Mouse (Mus musculus): ENCODE measurements around the gene Cacna1a. TPM values are rescaled to one million over a fixed set of nuclear protein-coding genes. Genes with fewer than 3 reads are reported as not detected.

The Cacna1a gene
- polyA plus RNA-seq, 1 experiment = 140 TPM

DNA sequence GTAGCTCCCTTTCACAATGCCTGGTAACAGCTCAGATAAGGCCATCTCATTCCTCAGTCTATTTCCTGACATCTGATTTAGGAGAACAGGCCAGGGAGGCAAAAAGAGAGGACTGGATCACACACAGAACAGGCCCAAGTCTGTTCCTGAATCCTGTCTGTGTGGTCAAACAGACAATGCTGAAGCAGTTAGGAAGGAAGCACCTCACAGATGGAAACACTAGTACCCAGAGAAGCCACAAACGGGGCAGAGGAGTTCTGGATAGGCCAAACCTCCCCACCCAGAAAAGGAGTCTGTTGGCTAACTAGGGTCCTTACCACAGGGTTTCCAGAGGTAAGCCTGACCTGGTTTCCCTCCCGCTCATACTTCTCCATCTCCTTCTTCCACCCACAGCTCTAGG lies 294.0 kb downstream of the Cacna1a start:
- H3K4me3 ChIP-seq (ENCODE audit: insufficient read depth, low read length) = no peak overlapping the region
- no peak for TF ChIP-seq POLR2A (IDR thresholded peaks at IDR 0.05; ENCODE audit: extremely low read depth, insufficient read depth, low read length)
- no peak for TF ChIP-seq CTCF (IDR thresholded peaks at IDR 0.05; ENCODE audit: extremely low read depth, insufficient read depth, low read length)
- peaks cover 20% of the 10 kb centered on the region for H3K4me1 ChIP-seq (ENCODE audit: control insufficient read depth, insufficient read depth, low read length)
- H3K27ac ChIP-seq (ENCODE audit: insufficient read depth, low read length) = no peak overlapping the region

DNA sequence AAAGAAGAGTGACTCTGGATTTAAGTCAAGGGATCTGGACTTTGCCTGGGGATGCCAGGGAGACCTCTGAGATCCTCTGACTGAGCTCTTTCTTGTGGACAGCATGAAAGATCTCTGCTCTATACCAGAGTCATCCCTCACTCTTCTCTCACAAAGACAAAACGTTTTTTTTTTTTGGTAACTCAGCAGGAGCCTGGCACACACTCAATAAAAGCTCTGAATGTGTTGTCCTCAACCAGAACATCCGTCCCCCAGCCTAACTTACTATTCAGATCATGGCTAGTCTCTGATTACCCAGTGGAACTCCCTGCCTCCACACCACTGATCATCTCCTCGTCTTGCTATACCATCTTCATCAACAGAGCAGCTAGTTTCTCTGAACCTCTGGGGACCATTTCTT lies 296.3 kb downstream of the Cacna1a start:
- TF ChIP-seq POLR2A (IDR thresholded peaks at IDR 0.05; ENCODE audit: extremely low read depth, insufficient read depth, low read length) (no peak), CTCF (IDR thresholded peaks at IDR 0.05; ENCODE audit: extremely low read depth, insufficient read depth, low read length) (no peak)
- Histone ChIP-seq H3K4me3 (ENCODE audit: insufficient read depth, low read length) (no peak overlapping the region), H3K27ac (ENCODE audit: insufficient read depth, low read length) (no peak overlapping the region), H3K4me1 (ENCODE audit: control insufficient read depth, insufficient read depth, low read length) (peaks cover 20% of the 10 kb centered on the region)

DNA sequence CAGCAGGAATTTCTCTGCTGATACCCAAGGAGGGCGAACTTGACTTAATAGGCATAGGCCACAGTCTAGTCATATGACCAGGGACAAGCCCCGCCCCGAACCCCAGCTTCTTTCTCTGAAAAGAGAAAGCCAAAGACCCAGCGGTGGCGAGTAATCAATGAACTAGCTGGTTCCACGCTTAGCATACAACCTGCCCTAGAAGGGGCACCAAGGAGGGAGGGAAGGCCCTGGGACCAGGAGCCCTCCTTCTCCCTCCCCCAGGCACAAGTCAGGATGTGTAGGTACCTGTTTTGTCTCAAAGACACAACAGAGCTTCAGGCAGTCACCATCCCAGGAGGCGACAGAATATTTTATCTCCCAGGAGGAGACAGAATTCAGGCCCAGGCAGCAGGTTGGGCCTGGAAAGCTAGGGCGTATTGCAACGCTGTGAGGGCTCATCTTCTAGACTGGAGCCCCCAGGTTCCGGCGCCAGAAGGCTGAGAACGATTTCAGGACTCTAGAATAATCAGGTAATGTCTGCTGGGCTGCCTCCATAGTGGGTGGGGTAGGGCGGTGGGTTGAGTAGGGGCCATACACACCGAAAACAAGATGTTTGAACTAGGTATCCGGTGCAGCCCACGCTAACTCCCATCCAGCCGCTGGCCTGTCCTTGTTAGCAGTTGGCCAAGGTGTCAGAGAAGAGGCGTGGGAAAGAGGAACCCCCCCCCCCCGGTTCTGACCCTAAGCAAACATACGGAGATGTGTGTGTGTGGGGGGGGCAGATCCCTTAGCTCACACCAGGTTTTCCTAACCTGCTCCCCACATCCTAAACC lies 298.2 kb downstream of the Cacna1a start, which contains the start of gene Trmt1:
Gene Trmt1 (plus strand): TSS at position 117 of the 812 bp plus-strand sequence.
- Histone ChIP-seq H3K4me1 (ENCODE audit: control insufficient read depth, insufficient read depth, low read length) (peaks cover 19% of the 10 kb centered on the region), H3K4me3 (ENCODE audit: insufficient read depth, low read length) (peak within 1 kb of the TSS; percentile 74), H3K27ac (ENCODE audit: insufficient read depth, low read length) (peak within 1 kb of the TSS; percentile 39; the same call in 1 of the 2 replicates)
- TF ChIP-seq POLR2A (IDR thresholded peaks at IDR 0.05; ENCODE audit: extremely low read depth, insufficient read depth, low read length) (no peak), CTCF (IDR thresholded peaks at IDR 0.05; ENCODE audit: extremely low read depth, insufficient read depth, low read length) (no peak)

DNA sequence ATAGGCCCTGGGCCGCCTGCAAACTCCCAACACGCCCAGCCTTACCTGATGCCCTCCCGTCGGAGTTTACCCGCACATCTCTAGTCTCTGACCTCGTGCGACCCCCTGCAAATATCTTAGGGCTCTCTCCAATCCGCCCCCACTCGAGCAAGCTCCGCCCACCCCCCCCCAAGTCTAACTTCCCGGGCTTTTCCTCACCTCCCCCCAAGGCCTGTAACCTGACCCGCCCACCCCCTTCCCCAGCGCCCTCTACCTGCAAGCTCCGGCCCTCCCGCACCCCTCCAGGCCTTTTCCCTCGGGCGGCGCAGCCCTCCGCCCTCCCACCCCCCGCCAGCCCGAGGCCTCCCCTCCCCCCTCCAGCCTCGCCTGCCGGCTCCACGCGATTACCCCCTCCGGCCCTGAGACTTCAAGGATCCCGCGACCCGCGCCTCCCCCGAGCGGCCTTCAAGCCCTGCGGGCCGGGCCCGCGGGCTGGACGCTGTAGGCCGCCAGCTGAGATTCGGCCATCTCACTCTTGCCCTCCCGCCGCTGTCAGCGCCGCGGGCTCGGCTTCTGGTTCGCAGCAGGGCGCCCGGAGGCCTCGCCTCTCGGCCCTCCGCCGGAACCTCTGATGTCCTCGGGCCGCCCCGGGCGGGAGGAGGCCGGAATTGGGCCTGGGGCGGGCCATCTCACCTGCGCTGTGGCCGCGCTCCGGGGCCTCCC lies 298.9 kb downstream of the Cacna1a start:
- Histone ChIP-seq H3K4me3 (ENCODE audit: insufficient read depth, low read length) (peak overlapping the region; percentile 74), H3K27ac (ENCODE audit: insufficient read depth, low read length) (peak overlapping the region; percentile 80; the same call in 1 of the 2 replicates), H3K4me1 (ENCODE audit: control insufficient read depth, insufficient read depth, low read length) (peaks cover 18% of the 10 kb centered on the region)
- TF ChIP-seq POLR2A (IDR thresholded peaks at IDR 0.05; ENCODE audit: extremely low read depth, insufficient read depth, low read length) = no peak

DNA sequence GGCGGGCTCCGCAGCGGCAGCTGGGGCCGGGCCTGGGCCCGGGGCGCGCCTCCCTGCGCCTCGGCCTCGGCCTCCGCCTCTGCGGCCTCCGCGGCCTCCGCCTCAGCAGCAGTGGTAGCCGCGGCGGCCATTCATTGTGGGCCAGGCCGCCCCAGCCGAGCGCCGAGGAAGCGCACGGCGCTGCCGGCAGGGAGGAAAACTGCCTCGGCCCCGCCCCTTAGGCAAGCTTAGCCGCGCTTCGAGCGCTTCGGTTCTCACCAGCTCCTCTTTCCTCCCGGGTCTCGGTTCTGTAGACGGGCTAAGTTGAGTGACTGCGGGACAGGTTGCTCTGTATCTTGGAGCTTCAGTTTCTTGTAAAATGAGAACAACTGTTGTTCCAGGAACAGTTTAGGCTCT lies 299.5 kb downstream of the Cacna1a start, which contains the start of gene Nacc1:
Gene Nacc1 (minus strand): TSS at position 158 of the 396 bp plus-strand sequence.
- peaks cover 15% of the 10 kb centered on the region for H3K4me1 ChIP-seq (ENCODE audit: control insufficient read depth, insufficient read depth, low read length)
- peak within 1 kb of the TSS; percentile 80 for H3K27ac ChIP-seq (ENCODE audit: insufficient read depth, low read length)
- TF ChIP-seq CTCF (IDR thresholded peaks at IDR 0.05; ENCODE audit: extremely low read depth, insufficient read depth, low read length) = no peak
- TF ChIP-seq POLR2A (IDR thresholded peaks at IDR 0.05; ENCODE audit: extremely low read depth, insufficient read depth, low read length) = no peak
- H3K4me3 ChIP-seq (ENCODE audit: insufficient read depth, low read length) = peak within 1 kb of the TSS; percentile 74

DNA sequence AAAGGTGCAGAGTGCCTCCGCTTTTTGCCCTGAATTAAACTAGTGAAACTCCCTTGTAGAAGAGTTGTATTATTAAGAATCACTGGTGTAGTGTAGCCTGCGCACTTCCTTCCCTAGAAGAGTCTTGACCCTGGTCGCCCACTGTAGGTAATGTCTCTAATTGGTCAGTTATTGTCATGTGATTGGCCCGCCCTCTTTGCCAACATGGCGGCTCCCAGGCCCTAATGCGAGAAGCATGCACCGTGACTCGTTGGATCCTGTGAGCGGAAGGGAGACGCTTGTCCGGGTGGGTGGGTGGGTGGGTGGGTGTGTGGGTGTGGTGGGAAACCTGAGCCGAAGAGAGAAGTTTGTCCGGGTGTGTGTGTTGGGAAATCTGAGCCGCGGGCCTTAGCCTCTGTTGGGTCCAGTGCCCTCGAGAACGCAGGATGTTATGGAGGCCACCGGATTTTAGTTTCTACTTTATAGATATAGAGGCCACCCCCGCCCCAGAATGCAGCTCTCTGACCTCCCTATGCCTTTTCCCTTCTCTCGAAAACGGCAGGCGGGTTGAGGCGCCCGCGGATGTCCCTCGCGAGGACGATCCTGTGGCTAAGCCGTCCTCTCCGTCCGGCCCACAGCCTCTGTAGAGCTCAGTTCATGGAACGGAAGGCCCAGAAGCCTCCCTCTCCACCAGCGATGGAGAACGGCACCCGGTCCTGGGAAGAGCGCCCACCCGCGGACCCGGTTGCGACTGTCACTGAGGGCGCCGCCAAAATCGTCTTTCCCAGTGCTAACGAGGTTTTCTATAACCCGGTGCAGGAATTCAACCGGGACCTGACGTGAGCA lies 301.1 kb downstream of the Cacna1a start:
- TF ChIP-seq CTCF (IDR thresholded peaks at IDR 0.05; ENCODE audit: extremely low read depth, insufficient read depth, low read length) = no peak
- peak; percentile 35; the same call in 1 of the 2 replicates for TF ChIP-seq POLR2A (IDR thresholded peaks at IDR 0.05; ENCODE audit: extremely low read depth, insufficient read depth, low read length)
- H3K4me3 ChIP-seq (ENCODE audit: insufficient read depth, low read length) = peak overlapping the region; percentile 60
- H3K27ac ChIP-seq (ENCODE audit: insufficient read depth, low read length) = no peak overlapping the region
- peaks cover 12% of the 10 kb centered on the region for H3K4me1 ChIP-seq (ENCODE audit: control insufficient read depth, insufficient read depth, low read length)

Other genes with a start within 250 kb of the Cacna1a start
- 38.0 and 42.3 TPM in 2 replicates for gene Cc2d1a, start 240.5 kb upstream of the Cacna1a start, polyA plus RNA-seq (2012; rRNA removed)
- 2.7 and 3.0 TPM in 2 replicates for gene 4930432K21Rik, start 240.4 kb upstream of the Cacna1a start, polyA plus RNA-seq (2012; rRNA removed)
- 1.8 and 3.6 TPM in 2 replicates for gene Nanos3, start 203.2 kb upstream of the Cacna1a start, polyA plus RNA-seq (2012; rRNA removed)
- 12.2 and 13.6 TPM in 2 replicates for gene Zswim4, start 151.4 kb upstream of the Cacna1a start, polyA plus RNA-seq (2012; rRNA removed)
- 202 and 213 TPM in 2 replicates for gene D8Ertd738e, start 138.7 kb upstream of the Cacna1a start, polyA plus RNA-seq (2012; rRNA removed)
- 25.0 and 25.2 TPM in 2 replicates for gene Mri1, start 131.1 kb upstream of the Cacna1a start, polyA plus RNA-seq (2012; rRNA removed)
- 42.5 and 45.4 TPM in 2 replicates for gene Ccdc130, start 118.1 kb upstream of the Cacna1a start, polyA plus RNA-seq (2012; rRNA removed)

Measured in cortical plate, adult 2 months (tissue).